Mouse (Mus musculus) liver, embryonic 16.5 days (tissue): ENCODE data around the gene Agrn. TPM values are rescaled to one million over a fixed set of nuclear protein-coding genes. Genes with fewer than 3 reads are reported as not detected.
"Not testable (repeated sequence)": the region's sequence is repeated elsewhere in the genome, so short reads cannot be mapped to it uniquely, and the experiment has no call there.

Source experiments
- ATAC-seq: fragments of 200-750 bp; cut with Nextera tagmentation; 2 replicates; pipeline ENCODE4 v1.8.0; 2017; ENCODE audit warnings: low read depth, mild to moderate bottlenecking, moderate number of reproducible peaks, moderate library complexity
- H3K27ac ChIP-seq: fragments of 300-500 bp; sonication (generic); 2 replicates; pipeline ENCODE4 v1.5.1; 2014; ENCODE audit warnings: mild to moderate bottlenecking, low read length
- H3K27me3 ChIP-seq: fragments of 300-500 bp; sonication (generic); 2 replicates; pipeline ENCODE4 v1.6.1; 2014; ENCODE audit warnings: low read depth, low read length, mixed read lengths; ENCODE audit not compliant: control insufficient read depth, insufficient read depth
- H3K36me3 ChIP-seq: fragments of 300-500 bp; sonication (generic); 2 replicates; pipeline ENCODE4 v1.6.1; 2014; ENCODE audit warnings: mild to moderate bottlenecking; ENCODE audit not compliant: control insufficient read depth, insufficient read depth
- H3K4me1 ChIP-seq: fragments of 300-500 bp; sonication (generic); 2 replicates; pipeline ENCODE4 v1.6.1; 2014; ENCODE audit warnings: low read depth, low read length, mixed read lengths; ENCODE audit not compliant: control insufficient read depth
- H3K4me2 ChIP-seq: fragments of 300-500 bp; sonication (generic); 2 replicates; pipeline ENCODE4 v1.6.1; 2014; ENCODE audit warnings: low read depth, low read length, mixed read lengths
- H3K4me3 ChIP-seq: fragments of 300-500 bp; sonication (generic); 2 replicates; pipeline ENCODE4 v1.5.1; 2014; ENCODE audit warnings: low read depth, mild to moderate bottlenecking, low read length
- H3K9ac ChIP-seq: fragments of 300-500 bp; sonication (generic); 2 replicates; pipeline ENCODE4 v1.6.1; 2014; ENCODE audit warnings: low read depth, low read length
- H3K9me3 ChIP-seq: fragments of 300-500 bp; sonication (generic); replicated peaks from 2 replicates; pipeline ENCODE4 v1.6.1; 2016; ENCODE audit warnings: low read length; ENCODE audit not compliant: control insufficient read depth
- WGBS: fragments of 180-500 bp; shearing (Covaris S2); extraction: QIAGEN DNeasy Blood & Tissue Kit; methylation state at CpG from one replicate; pipeline ENCODE4 v1.1.7; 2014; ENCODE audit not compliant: insufficient replicate concordance; 5-methylcytosine and 5-hydroxymethylcytosine counted together
- polyA plus RNA-seq: library from polyadenylated mRNA; unstranded; fragments of >200 nt; fragmentation: Nextera tagmentation; extraction: Ambion mirVana; gene quantifications from 2 replicates; pipeline ENCODE4 v1.2.1, GENCODE M21; 2015

Gene Agrn
- polyA plus RNA-seq, 1 experiment from 2014 or later = 7.7 TPM

- H3K36me3 ChIP-seq = no peaks in the 10 kb centered on the region
- ATAC-seq = 0 out of 2 replicates have a peak, but pooled peaks have one; percentile 22
- no peak overlapping the region for H3K4me3 ChIP-seq
- no peak overlapping the region for H3K27ac ChIP-seq
- no peaks in the 10 kb centered on the region for H3K9me3 ChIP-seq
- H3K27me3 ChIP-seq = no peaks in the 10 kb centered on the region
- H3K4me1 ChIP-seq = peaks cover 34% of the 10 kb centered on the region
- no peak overlapping the region for H3K4me2 ChIP-seq
- no peak overlapping the region for H3K9ac ChIP-seq
- WGBS = 47% methylated on average over 7 of the region's 7 CpGs
These were observed 12.9 kb downstream of the Agrn start for GRCm38 (mm10) chr4:156184291-156184954.

- Histone ChIP-seq H3K9me3 (no peaks in the 10 kb centered on the region), H3K27ac (no peak overlapping the region), H3K4me2 (no peak overlapping the region), H3K36me3 (no peaks in the 10 kb centered on the region), H3K27me3 (no peaks in the 10 kb centered on the region), H3K9ac (no peak overlapping the region), H3K4me3 (no peak overlapping the region), H3K4me1 (peaks cover 28% of the 10 kb centered on the region)
- WGBS = 48% methylated on average over 5 of the region's 5 CpGs
- no peak for ATAC-seq
These were observed 13.5 kb downstream of the Agrn start for GRCm38 (mm10) chr4:156183747-156184146.

DNA sequence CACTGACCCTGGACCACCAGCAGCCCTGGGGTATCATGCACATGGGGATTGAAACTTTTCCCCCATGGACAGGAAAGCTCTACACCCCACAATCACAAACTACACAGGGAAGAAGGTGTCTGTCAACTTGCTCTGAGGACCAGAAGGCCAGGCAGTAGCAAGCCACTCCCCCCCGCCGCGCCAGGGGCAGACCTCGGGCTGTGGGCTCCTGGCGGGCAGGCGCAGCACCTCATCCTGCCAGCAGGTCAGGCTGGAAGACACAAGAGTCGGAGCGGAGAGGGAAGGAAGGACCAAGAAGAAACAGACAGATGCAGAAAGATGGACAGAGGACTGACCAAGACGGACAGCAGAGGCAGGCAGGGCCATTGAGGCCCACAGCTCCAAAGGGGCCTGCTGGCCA, 19.7 kb downstream of the Agrn start:
- no peak for ATAC-seq
- H3K36me3 ChIP-seq = no peaks in the 10 kb centered on the region
- H3K9me3 ChIP-seq = no peaks in the 10 kb centered on the region
- WGBS = 87% methylated on average over 9 of the region's 9 CpGs
- H3K4me1 ChIP-seq = no peaks in the 10 kb centered on the region
- H3K27ac ChIP-seq = no peak overlapping the region
- H3K4me3 ChIP-seq = no peak overlapping the region
- H3K27me3 ChIP-seq = no peaks in the 10 kb centered on the region
- H3K4me2 ChIP-seq = no peak overlapping the region
- no peak overlapping the region for H3K9ac ChIP-seq

GRCm38 (mm10) chr4:156171828-156172227, 25.5 kb downstream of the Agrn start:
- 81% methylated on average over 11 of the region's 11 CpGs for WGBS
- Histone ChIP-seq H3K4me3 (no peak overlapping the region), H3K27me3 (no peaks in the 10 kb centered on the region), H3K4me1 (no peaks in the 10 kb centered on the region), H3K36me3 (peaks cover 7% of the 10 kb centered on the region; the same call in 1 of the 2 replicates), H3K27ac (no peak overlapping the region), H3K9me3 (no peaks in the 10 kb centered on the region), H3K9ac (no peak overlapping the region), H3K4me2 (no peak overlapping the region)
- ATAC-seq = no peak

DNA sequence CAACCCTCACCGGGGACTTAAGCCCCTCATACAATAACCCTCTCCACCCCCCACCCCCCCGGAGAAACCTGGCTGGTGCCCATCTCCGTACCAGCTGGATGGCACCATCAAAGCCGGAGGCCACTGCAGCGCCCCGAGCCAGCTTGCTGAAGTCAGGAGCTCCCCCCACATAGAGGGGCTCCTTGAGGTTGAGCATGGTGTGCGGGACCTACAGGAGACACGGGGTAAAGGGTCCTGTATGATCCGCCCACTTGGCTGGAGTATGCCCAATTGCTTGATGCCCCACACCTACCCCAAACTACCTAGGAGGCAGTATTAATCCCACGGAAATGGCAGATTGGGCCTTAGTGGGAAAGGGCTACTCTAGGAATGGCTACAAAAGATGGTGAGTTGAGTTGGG, 28.2 kb downstream of the Agrn start:
- H3K36me3 ChIP-seq = peaks cover 7% of the 10 kb centered on the region; the same call in 1 of the 2 replicates
- no peak for ATAC-seq
- WGBS = 78% methylated on average over 10 of the region's 10 CpGs

DNA sequence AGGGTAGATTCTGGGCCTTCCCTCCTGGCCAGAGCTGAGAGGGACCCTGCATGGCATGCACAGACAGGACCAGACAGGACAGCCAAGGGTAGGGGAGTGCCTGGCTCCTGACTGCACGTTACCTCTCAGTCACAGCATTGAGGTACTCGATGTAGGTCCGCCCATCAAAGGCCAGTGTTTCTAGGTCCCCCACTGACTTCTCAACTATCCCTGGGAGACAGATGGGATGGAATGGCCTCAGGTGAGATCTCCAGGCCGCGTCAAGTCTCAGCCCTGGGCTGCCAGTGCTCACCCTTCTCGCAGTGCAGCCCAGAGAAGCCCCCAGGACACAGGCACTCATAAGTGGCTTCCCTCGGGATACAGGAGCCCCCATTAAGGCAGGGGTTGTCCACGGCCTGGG, 28.7 kb downstream of the Agrn start:
- Histone ChIP-seq H3K4me1 (no peaks in the 10 kb centered on the region), H3K9ac (no peak overlapping the region), H3K4me2 (no peak overlapping the region), H3K27me3 (no peaks in the 10 kb centered on the region), H3K27ac (no peak overlapping the region), H3K9me3 (no peaks in the 10 kb centered on the region), H3K4me3 (no peak overlapping the region), H3K36me3 (peaks cover 7% of the 10 kb centered on the region; the same call in 1 of the 2 replicates)
- WGBS = 77% methylated on average over 8 of the region's 8 CpGs
- no peak for ATAC-seq

More for the DNA sequence above, 28.2 kb downstream of the Agrn start:
- Histone ChIP-seq H3K9ac (no peak overlapping the region), H3K9me3 (no peaks in the 10 kb centered on the region), H3K27ac (no peak overlapping the region), H3K4me1 (no peaks in the 10 kb centered on the region), H3K27me3 (no peaks in the 10 kb centered on the region), H3K4me2 (no peak overlapping the region), H3K4me3 (no peak overlapping the region)

DNA sequence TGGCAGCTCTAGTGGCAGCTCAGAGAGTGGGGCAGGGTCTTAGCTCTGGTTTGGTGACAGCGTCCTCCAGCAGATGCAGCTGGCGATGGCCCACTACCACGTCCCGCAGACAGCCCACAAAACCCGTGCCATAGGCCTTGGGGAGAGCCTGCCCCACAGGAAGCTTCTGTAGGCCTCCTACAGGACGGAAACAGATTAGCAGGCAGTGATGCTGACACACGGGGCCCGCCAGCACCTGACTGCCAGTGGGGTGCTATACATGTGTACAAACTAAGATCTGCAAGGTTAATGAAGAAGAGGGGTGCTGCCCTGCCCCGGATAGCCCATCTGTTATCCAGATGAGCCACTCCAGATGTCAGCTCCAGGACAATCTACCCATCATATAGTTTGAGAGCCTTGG, 30.8 kb downstream of the Agrn start:
- no peak overlapping the region for H3K4me2 ChIP-seq
- H3K4me1 ChIP-seq = no peaks in the 10 kb centered on the region
- H3K27ac ChIP-seq = no peak overlapping the region
- peaks cover 4% of the 10 kb centered on the region; the same call in 1 of the 2 replicates for H3K9me3 ChIP-seq
- no peaks in the 10 kb centered on the region; the same call in 1 of the 2 replicates for H3K36me3 ChIP-seq
- H3K27me3 ChIP-seq = no peaks in the 10 kb centered on the region
- no peak for ATAC-seq
- H3K9ac ChIP-seq = no peak overlapping the region
- no peak overlapping the region for H3K4me3 ChIP-seq
- WGBS = 57% methylated on average over 9 of the region's 9 CpGs

GRCm38 (mm10) chr4:156154771-156155170, 42.5 kb downstream of the Agrn start:
- ATAC-seq = no peak
- Histone ChIP-seq H3K36me3 (no peaks in the 10 kb centered on the region), H3K9me3 (peaks cover 8% of the 10 kb centered on the region), H3K4me1 (no peaks in the 10 kb centered on the region), H3K4me2 (no peak overlapping the region), H3K27me3 (no peaks in the 10 kb centered on the region), H3K27ac (no peak overlapping the region), H3K9ac (no peak overlapping the region), H3K4me3 (no peak overlapping the region)
- 82% methylated on average over 3 of the region's 3 CpGs for WGBS

DNA sequence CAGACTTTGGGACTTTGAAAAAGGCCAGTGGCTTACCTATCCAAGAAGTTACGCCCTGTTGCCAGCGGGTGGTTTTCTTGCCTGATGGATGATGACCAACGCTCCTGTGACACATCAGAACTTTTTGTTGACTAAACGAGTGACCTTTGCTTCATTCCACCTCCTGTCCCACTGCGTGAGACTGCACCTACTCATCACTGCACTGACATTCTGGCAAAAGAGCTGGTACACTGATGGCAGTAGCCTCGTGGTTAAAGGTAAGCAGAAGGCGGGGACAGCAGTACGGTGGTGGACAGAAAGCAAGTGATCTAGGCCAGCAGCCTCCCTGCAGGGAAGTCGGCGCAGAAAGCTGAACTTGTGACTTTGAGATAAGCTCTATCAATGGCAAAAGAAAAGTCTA, 46.4 kb downstream of the Agrn start:
- not testable (repeated sequence) for H3K4me3 ChIP-seq, H3K27ac ChIP-seq, H3K36me3 ChIP-seq, H3K9ac ChIP-seq, H3K27me3 ChIP-seq, H3K9me3 ChIP-seq, H3K4me1 ChIP-seq, H3K4me2 ChIP-seq
- WGBS = 56% methylated on average over 10 of the region's 10 CpGs
- peak; percentile 62; the same call in 1 of the 2 replicates for ATAC-seq
